Mouse (Mus musculus) hindbrain, embryonic 16.5 days (tissue): ENCODE results near the gene Olfr95. TPM values are rescaled to one million over a fixed set of nuclear protein-coding genes. Genes with fewer than 3 reads are reported as not detected.

ENCODE experiments used
- ATAC-seq: fragments of 200-750 bp; cut with Nextera tagmentation; 2 replicates; pipeline ENCODE4 v1.8.0; 2017; ENCODE audit warnings: moderate TSS enrichment, moderate library complexity
- H3K27ac ChIP-seq: fragments of 300-500 bp; sonication (generic); 2 replicates; pipeline ENCODE4 v1.5.1; 2014; ENCODE audit warnings: low read depth, mild to moderate bottlenecking, control low read depth, low read length, moderate library complexity
- H3K27me3 ChIP-seq: fragments of 300-500 bp; sonication (generic); replicated peaks from 2 replicates; pipeline ENCODE4 v1.6.1; 2014; ENCODE audit warnings: low read length; ENCODE audit not compliant: control insufficient read depth, insufficient read depth
- H3K36me3 ChIP-seq: fragments of 300-500 bp; sonication (generic); 2 replicates; pipeline ENCODE4 v1.6.1; 2014; ENCODE audit warnings: mild to moderate bottlenecking, low read length, moderate library complexity, mixed read lengths; ENCODE audit not compliant: control insufficient read depth, insufficient read depth
- H3K4me1 ChIP-seq: fragments of 300-500 bp; sonication (generic); 2 replicates; pipeline ENCODE4 v1.6.1; 2014; ENCODE audit warnings: low read depth, low read length; ENCODE audit not compliant: control insufficient read depth, insufficient read depth
- H3K4me2 ChIP-seq: fragments of 300-500 bp; sonication (generic); 2 replicates; pipeline ENCODE4 v1.6.1; 2014; ENCODE audit warnings: mild to moderate bottlenecking, low read length, control low read depth, moderate library complexity
- H3K4me3 ChIP-seq: fragments of 300-500 bp; sonication (generic); 2 replicates; pipeline ENCODE4 v1.5.1; 2014; ENCODE audit warnings: mild to moderate bottlenecking, low read length, control low read depth, moderate library complexity
- H3K9ac ChIP-seq: fragments of 300-500 bp; sonication (generic); 2 replicates; pipeline ENCODE4 v1.6.1; 2014; ENCODE audit warnings: low read depth, mild to moderate bottlenecking, control low read depth, low read length, moderate library complexity
- H3K9me3 ChIP-seq: fragments of 300-500 bp; sonication (generic); 2 replicates; pipeline ENCODE4 v1.6.1; 2014; ENCODE audit warnings: mild to moderate bottlenecking, low read length, moderate library complexity; ENCODE audit not compliant: control insufficient read depth
- WGBS: fragments of 180-500 bp; shearing (Covaris S2); extraction: QIAGEN DNeasy Blood & Tissue Kit; methylation state at CpG from one replicate; pipeline ENCODE4 v1.1.7; 2014; 5-methylcytosine and 5-hydroxymethylcytosine counted together
- polyA plus RNA-seq: library from polyadenylated mRNA; unstranded; fragments of >200 nt; fragmentation: Nextera tagmentation; extraction: Ambion mirVana; gene quantifications from 2 replicates; pipeline ENCODE4 v1.2.1, GENCODE M21; 2015

Gene Olfr95
- polyA plus RNA-seq, 1 experiment from 2014 or later, result not detected

GRCm38 (mm10) chr17:37210884-37211768 lies 1.8 kb downstream of the Olfr95 start:
- Histone ChIP-seq H3K27ac (no peak overlapping the region), H3K4me3 (peak overlapping the region; percentile 44), H3K9ac (peak overlapping the region; percentile 69), H3K9me3 (no peaks in the 10 kb centered on the region), H3K36me3 (no peaks in the 10 kb centered on the region), H3K4me2 (peak overlapping the region; percentile 69), H3K4me1 (no peaks in the 10 kb centered on the region), H3K27me3 (no peaks in the 10 kb centered on the region; the same call in 1 of the 2 replicates)
- peak; percentile 91 for ATAC-seq
- WGBS, result 23% methylated on average over 40 of the region's 40 CpGs

GRCm38 (mm10) chr17:37203917-37204236 lies 9.0 kb downstream of the Olfr95 start:
- H3K27me3 ChIP-seq, result no peaks in the 10 kb centered on the region
- 32% methylated on average over 3 of the region's 3 CpGs for WGBS
- no peak overlapping the region for H3K27ac ChIP-seq
- H3K9me3 ChIP-seq, result no peaks in the 10 kb centered on the region
- H3K9ac ChIP-seq, result no peak overlapping the region
- H3K4me2 ChIP-seq, result no peak overlapping the region
- no peak overlapping the region for H3K4me3 ChIP-seq
- no peaks in the 10 kb centered on the region for H3K4me1 ChIP-seq
- ATAC-seq, result peak; percentile 52
- no peaks in the 10 kb centered on the region for H3K36me3 ChIP-seq

GRCm38 (mm10) chr17:37203206-37203916 lies 9.6 kb downstream of the Olfr95 start:
- Histone ChIP-seq H3K9me3 (no peaks in the 10 kb centered on the region), H3K27me3 (no peaks in the 10 kb centered on the region), H3K36me3 (no peaks in the 10 kb centered on the region), H3K9ac (no peak overlapping the region), H3K4me1 (no peaks in the 10 kb centered on the region), H3K4me2 (no peak overlapping the region), H3K27ac (no peak overlapping the region), H3K4me3 (no peak overlapping the region)
- 1% methylated on average over 4 of the region's 4 CpGs for WGBS
- peak; percentile 93 for ATAC-seq

DNA sequence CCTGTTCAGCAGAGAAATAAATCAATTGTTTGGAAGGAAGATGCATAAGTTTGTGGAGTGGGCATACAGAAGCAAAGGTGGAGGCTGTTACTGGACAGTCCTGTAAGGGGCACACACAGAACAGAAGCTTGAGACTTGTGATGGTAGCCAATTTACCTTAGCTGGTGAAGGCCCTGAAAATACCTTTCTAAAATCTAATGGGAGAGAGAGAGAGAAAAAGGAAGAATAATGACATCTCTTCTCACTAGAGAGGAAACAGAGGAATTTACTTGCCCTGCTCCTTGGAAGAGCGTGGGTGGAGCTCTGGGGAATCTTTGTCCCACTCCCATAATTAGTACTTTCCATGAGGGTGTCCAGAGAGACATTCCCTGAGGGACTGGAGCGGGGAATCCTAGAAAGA lies 12.0 kb downstream of the Olfr95 start, which contains the start of gene Olfr94:
Gene Olfr94, minus strand, starts transcription at position 101 of the 400 bp plus-strand sequence.
- H3K4me3 ChIP-seq, result no peak within 1 kb of the TSS
- WGBS, result 79% methylated on average over 2 of the region's 2 CpGs
- no peak within 1 kb of the TSS for H3K9ac ChIP-seq
- H3K27me3 ChIP-seq, result no peaks in the 10 kb centered on the region
- no peak within 1 kb of the TSS for H3K27ac ChIP-seq
- H3K4me2 ChIP-seq, result no peak within 1 kb of the TSS
- ATAC-seq, result no peak
- H3K9me3 ChIP-seq, result no peaks in the 10 kb centered on the region
- H3K4me1 ChIP-seq, result peaks cover 8% of the 10 kb centered on the region
- H3K36me3 ChIP-seq, result no peaks in the 10 kb centered on the region

GRCm38 (mm10) chr17:37196845-37197724 lies 15.8 kb downstream of the Olfr95 start:
- H3K9me3 ChIP-seq, result no peaks in the 10 kb centered on the region
- WGBS, result under 1% methylated on average over 70 of the region's 77 CpGs
- peaks cover 8% of the 10 kb centered on the region for H3K4me1 ChIP-seq
- peak overlapping the region; percentile 61 for H3K9ac ChIP-seq
- peak overlapping the region; percentile 75 for H3K27ac ChIP-seq
- peaks cover 4% of the 10 kb centered on the region; the same call in 1 of the 2 replicates for H3K27me3 ChIP-seq
- peak; percentile 97 for ATAC-seq
- no peaks in the 10 kb centered on the region for H3K36me3 ChIP-seq
- H3K4me3 ChIP-seq, result peak overlapping the region; percentile 63
- H3K4me2 ChIP-seq, result peak overlapping the region; percentile 88

- Histone ChIP-seq H3K9ac (no peak overlapping the region), H3K27me3 (peaks cover 4% of the 10 kb centered on the region; the same call in 1 of the 2 replicates), H3K4me2 (no peak overlapping the region), H3K4me3 (no peak overlapping the region), H3K9me3 (no peaks in the 10 kb centered on the region), H3K27ac (no peak overlapping the region), H3K4me1 (peaks cover 8% of the 10 kb centered on the region), H3K36me3 (no peaks in the 10 kb centered on the region)
- 88% methylated on average over 5 of the region's 5 CpGs for WGBS
- ATAC-seq, result no peak
These were observed 18.1 kb downstream of the Olfr95 start for GRCm38 (mm10) chr17:37194782-37195181.

- no peaks in the 10 kb centered on the region for H3K9me3 ChIP-seq
- no peak within 1 kb of the TSS for H3K9ac ChIP-seq
- H3K27me3 ChIP-seq, result peaks cover 4% of the 10 kb centered on the region; the same call in 1 of the 2 replicates
- H3K27ac ChIP-seq, result no peak within 1 kb of the TSS
- peaks cover 8% of the 10 kb centered on the region for H3K4me1 ChIP-seq
- no peak within 1 kb of the TSS for H3K4me3 ChIP-seq
- H3K36me3 ChIP-seq, result no peaks in the 10 kb centered on the region
- no peak for ATAC-seq
- WGBS, result 94% methylated on average over 2 of the region's 2 CpGs
- no peak within 1 kb of the TSS for H3K4me2 ChIP-seq
These were observed 19.3 kb downstream of the Olfr95 start, which contains the start of gene Ubd for GRCm38 (mm10) chr17:37193656-37194055. Gene Ubd (plus strand): TSS chr17:37193892.

- H3K4me2 ChIP-seq, result no peak overlapping the region
- peaks cover 8% of the 10 kb centered on the region for H3K4me1 ChIP-seq
- no peak overlapping the region for H3K4me3 ChIP-seq
- ATAC-seq, result no peak
- H3K36me3 ChIP-seq, result no peaks in the 10 kb centered on the region
- no peak overlapping the region for H3K9ac ChIP-seq
- no peak overlapping the region for H3K27ac ChIP-seq
- H3K27me3 ChIP-seq, result peaks cover 4% of the 10 kb centered on the region; the same call in 1 of the 2 replicates
- H3K9me3 ChIP-seq, result no peaks in the 10 kb centered on the region
These were observed 19.9 kb downstream of the Olfr95 start for GRCm38 (mm10) chr17:37193032-37193431.
